Mouse (Mus musculus) ES-E14 (cell line): Measurements from ENCODE around the gene Nf1.

ENCODE experiments used
- CHD2 ChIP-seq: IDR thresholded peaks from 2 replicates; pipeline ENCODE4 v1.6.1; 2014; ENCODE audit warnings: mild to moderate bottlenecking, low read depth, low read length, inconsistent platforms
- HCFC1 ChIP-seq: IDR thresholded peaks from 2 replicates; pipeline ENCODE4 v1.6.1; 2012; ENCODE audit warnings: low read length, inconsistent platforms, borderline replicate concordance; ENCODE audit not compliant: insufficient read depth
- MAFK ChIP-seq: IDR thresholded peaks from 2 replicates; pipeline ENCODE4 v1.6.1; 2014; ENCODE audit warnings: mild to moderate bottlenecking, low read depth, low read length, inconsistent platforms; ENCODE audit not compliant: insufficient read depth
- ZNF384 ChIP-seq: IDR thresholded peaks from 2 replicates; pipeline ENCODE4 v1.6.1; 2012; ENCODE audit warnings: low read depth, low read length, inconsistent platforms

- TF ChIP-seq CHD2 (no peak), MAFK (no peak), HCFC1 (no peak), ZNF384 (no peak)
Measured at GRCm38 (mm10) chr11:79535554-79535953, 196.1 kb downstream of the Nf1 start.
